Mouse (Mus musculus): ENCODE measurements around the gene Blvrb. TPM values are rescaled to one million over a fixed set of nuclear protein-coding genes. Genes with fewer than 3 reads are reported as not detected.

Blvrb gene
- total and polyA plus RNA-seq, 3 experiments: 210 to 245 TPM; not detected in 1

- TF ChIP-seq SMC3 (IDR thresholded peaks at IDR 0.05; ENCODE audit: low read depth, low read length): no peak; the same call in 1 of the 2 replicates
- no peak for TF ChIP-seq MYB (IDR thresholded peaks at IDR 0.05; ENCODE audit: low read depth, low read length)
- peak in 1 of 2 experiments; percentile 37; a peak in 2 of 4 replicates for TF ChIP-seq POLR2A (IDR thresholded peaks at IDR 0.05; ENCODE audit: control insufficient read depth in 1 of 2, insufficient read depth in 1 of 2, low read depth in 1 of 2, low read length in 2 of 2, poor library complexity in 1 of 2)
- no peak for TF ChIP-seq ZKSCAN1 (IDR thresholded peaks at IDR 0.05; ENCODE audit: low read depth, low read length)
Measured at GRCm38 (mm10) chr7:27448421-27449206, 836 bp downstream of the Blvrb start (continued).

- peak overlapping the region; percentile 97 for H3K27ac ChIP-seq (ENCODE audit: control insufficient read depth, low read depth, low read length)
- peak; percentile 86 for DNase-seq (ENCODE audit: low read depth, low spot score)
- peaks cover 0 to 34% of the 10 kb centered on the region in 2 experiments; a peak in 2 of 4 replicates for H3K36me3 ChIP-seq (ENCODE audit: control insufficient read depth in 1 of 2, insufficient read depth in 2 of 2, low read length in 2 of 2)
- peak overlapping the region; percentile 55 for H3K9ac ChIP-seq (ENCODE audit: control insufficient read depth, low read depth, low read length, poor library complexity, severe bottlenecking)
- H3K4me1 ChIP-seq (ENCODE audit: control insufficient read depth in 1 of 2, insufficient read depth in 2 of 2, low read length in 2 of 2): peaks cover 4 to 29% of the 10 kb centered on the region in 2 experiments
- H3K27me3 ChIP-seq (ENCODE audit: control insufficient read depth in 1 of 2, insufficient read depth in 2 of 2, low read length in 2 of 2): peaks cover 2 to 4% of the 10 kb centered on the region in 2 experiments; a peak in 3 of 4 replicates
- H3K4me3 ChIP-seq (ENCODE audit: control insufficient read depth in 1 of 2, insufficient read depth in 1 of 2, low read depth in 2 of 2, low read length in 2 of 2): peak overlapping the region; percentile 76 to 94
- H3K79me2 ChIP-seq (ENCODE audit: control insufficient read depth, insufficient read depth, low read length, poor library complexity): peaks cover 19% of the 10 kb centered on the region
- no peaks in the 10 kb centered on the region for H3K9me3 ChIP-seq (replicated peaks; ENCODE audit: insufficient read depth, low read length)
- TF ChIP-seq CTCF (IDR thresholded peaks at IDR 0.05 in 2 of 3, conservative IDR thresholded peaks at IDR 0.05 in 1 of 3; ENCODE audit: control insufficient read depth in 1 of 3, insufficient read depth in 1 of 3, low read depth in 2 of 3, low read length in 3 of 3, poor library complexity in 1 of 3, severe bottlenecking in 1 of 3) (peak; percentile 47 to 80 (median 73); a peak in 5 of 6 replicates), TCF12 (IDR thresholded peaks at IDR 0.05; ENCODE audit: low read depth, low read length) (no peak), HCFC1 (IDR thresholded peaks at IDR 0.05; ENCODE audit: low read depth, low read length) (no peak; the same call in 1 of the 2 replicates), RCOR1 (IDR thresholded peaks at IDR 0.05; ENCODE audit: low read depth, low read length) (0 out of 2 replicates have a peak, but pooled peaks have one; percentile 24), MAFK (IDR thresholded peaks at IDR 0.05; ENCODE audit: borderline replicate concordance, low read depth, low read length) (peak; percentile 45; the same call in 1 of the 2 replicates), GABPA (IDR thresholded peaks at IDR 0.05; ENCODE audit: low read depth, low read length) (peak; percentile 95), UBTF (IDR thresholded peaks at IDR 0.05; ENCODE audit: borderline replicate concordance, insufficient read depth, low read depth, low read length) (no peak), USF2 (IDR thresholded peaks at IDR 0.05; ENCODE audit: borderline replicate concordance in 1 of 2, insufficient read depth in 1 of 2, low read depth in 1 of 2, low read length in 2 of 2) (no peak), MXI1 (IDR thresholded peaks at IDR 0.05; ENCODE audit: low read depth, low read length) (peak; percentile 38), EP300 (IDR thresholded peaks at IDR 0.05; ENCODE audit: low read depth in 1 of 2, low read length in 2 of 2) (no peak), JUND (IDR thresholded peaks at IDR 0.05; ENCODE audit: low read depth, low read length) (no peak), SIN3A (IDR thresholded peaks at IDR 0.05; ENCODE audit: low read length) (peak; percentile 84), CHD2 (IDR thresholded peaks at IDR 0.05; ENCODE audit: low read length) (no peak), NRF1 (IDR thresholded peaks at IDR 0.05; ENCODE audit: insufficient read depth, low read depth, low read length, poor library complexity, severe bottlenecking) (no peak), KAT2A (conservative IDR thresholded peaks at IDR 0.05; ENCODE audit: low read depth, low read length) (no peak; the same call in none of the 2 replicates), ELF1 (IDR thresholded peaks at IDR 0.05; ENCODE audit: low read depth, low read length) (peak; percentile 64), POLR2AphosphoS2 (IDR thresholded peaks at IDR 0.05; ENCODE audit: low read length) (no peak; the same call in 1 of the 2 replicates), CHD1 (IDR thresholded peaks at IDR 0.05; ENCODE audit: low read depth, low read length) (no peak), MAZ (IDR thresholded peaks at IDR 0.05; ENCODE audit: low read depth, low read length) (no peak), ZC3H11A (IDR thresholded peaks at IDR 0.05; ENCODE audit: low read depth, low read length) (no peak; the same call in 1 of the 2 replicates), MYC (IDR thresholded peaks at IDR 0.05; ENCODE audit: low read depth, low read length) (no peak), SMC3 (IDR thresholded peaks at IDR 0.05; ENCODE audit: low read depth, low read length) (peak; percentile 36; the same call in 1 of the 2 replicates), MAX (IDR thresholded peaks at IDR 0.05; ENCODE audit: low read length) (no peak), TBP (IDR thresholded peaks at IDR 0.05; ENCODE audit: low read depth, low read length) (no peak), USF1 (IDR thresholded peaks at IDR 0.05; ENCODE audit: low read depth, low read length) (no peak), TAL1 (IDR thresholded peaks at IDR 0.05; ENCODE audit: low read length) (no peak), E2F4 (IDR thresholded peaks at IDR 0.05; ENCODE audit: borderline replicate concordance, low read depth, low read length) (no peak), ZMIZ1 (IDR thresholded peaks at IDR 0.05; ENCODE audit: low read depth, low read length) (no peak), RAD21 (IDR thresholded peaks at IDR 0.05; ENCODE audit: low read depth, low read length) (peak; percentile 30), POLR2A (IDR thresholded peaks at IDR 0.05; ENCODE audit: control insufficient read depth in 1 of 2, insufficient read depth in 1 of 2, low read depth in 1 of 2, low read length in 2 of 2, poor library complexity in 1 of 2) (no peak)
Measured at GRCm38 (mm10) chr7:27449256-27449862, 1.6 kb downstream of the Blvrb start.
